Mouse (Mus musculus): ENCODE data around the gene 1810010H24Rik.
"Not testable (repeated sequence)": the region's sequence is repeated elsewhere in the genome, so short reads cannot be mapped to it uniquely, and the experiment has no call there.

GRCm38 (mm10) chr11:107059634-107060033 lies 34.2 kb downstream of the 1810010H24Rik start:
- TF ChIP-seq CTCF, POLR2A (IDR thresholded peaks at IDR 0.05; ENCODE audit: insufficient read depth, low read depth, low read length): not testable (repeated sequence)
